Mouse (Mus musculus): ENCODE results near the gene Lipa.

- no peak for TF ChIP-seq TAL1 (IDR thresholded peaks at IDR 0.05; ENCODE audit: low read length)
- TF ChIP-seq GATA1 (IDR thresholded peaks at IDR 0.05; ENCODE audit: low read length), result no peak
Observed at GRCm38 (mm10) chr19:34571080-34571479, 43.8 kb upstream of the Lipa start.
